Mouse (Mus musculus) megakaryocyte, embryonic 14.5 days (primary cell): Measurements from ENCODE around the gene Nedd4.

ENCODE experiments used
- FLI1 ChIP-seq: IDR thresholded peaks from 2 replicates; pipeline ENCODE4 v1.6.1; 2012; ENCODE audit warnings: low read length, inconsistent platforms, mixed read lengths
- GATA1 ChIP-seq: IDR thresholded peaks from 3 replicates; pipeline ENCODE4 v1.6.1; 2012; ENCODE audit warnings: mixed read lengths, low read length, inconsistent platforms, borderline replicate concordance

GRCm38 (mm10) chr9:72722622-72723021 lies 60.5 kb downstream of the Nedd4 start:
- no peak for TF ChIP-seq FLI1
- TF ChIP-seq GATA1, result no peak
